Mouse (Mus musculus) retina, embryonic 14.5 days (tissue): ENCODE results near the gene Set.

ENCODE experiments used
- DNase-seq: peaks from one replicate; pipeline ENCODE4 v3.0.0-alpha.2; 2015; ENCODE audit warnings: low spot score

Set gene

GRCm38 (mm10) chr2:30061215-30062166 lies 4.3 kb downstream of the Set start:
- DNase-seq, result peak; percentile 59

DNA sequence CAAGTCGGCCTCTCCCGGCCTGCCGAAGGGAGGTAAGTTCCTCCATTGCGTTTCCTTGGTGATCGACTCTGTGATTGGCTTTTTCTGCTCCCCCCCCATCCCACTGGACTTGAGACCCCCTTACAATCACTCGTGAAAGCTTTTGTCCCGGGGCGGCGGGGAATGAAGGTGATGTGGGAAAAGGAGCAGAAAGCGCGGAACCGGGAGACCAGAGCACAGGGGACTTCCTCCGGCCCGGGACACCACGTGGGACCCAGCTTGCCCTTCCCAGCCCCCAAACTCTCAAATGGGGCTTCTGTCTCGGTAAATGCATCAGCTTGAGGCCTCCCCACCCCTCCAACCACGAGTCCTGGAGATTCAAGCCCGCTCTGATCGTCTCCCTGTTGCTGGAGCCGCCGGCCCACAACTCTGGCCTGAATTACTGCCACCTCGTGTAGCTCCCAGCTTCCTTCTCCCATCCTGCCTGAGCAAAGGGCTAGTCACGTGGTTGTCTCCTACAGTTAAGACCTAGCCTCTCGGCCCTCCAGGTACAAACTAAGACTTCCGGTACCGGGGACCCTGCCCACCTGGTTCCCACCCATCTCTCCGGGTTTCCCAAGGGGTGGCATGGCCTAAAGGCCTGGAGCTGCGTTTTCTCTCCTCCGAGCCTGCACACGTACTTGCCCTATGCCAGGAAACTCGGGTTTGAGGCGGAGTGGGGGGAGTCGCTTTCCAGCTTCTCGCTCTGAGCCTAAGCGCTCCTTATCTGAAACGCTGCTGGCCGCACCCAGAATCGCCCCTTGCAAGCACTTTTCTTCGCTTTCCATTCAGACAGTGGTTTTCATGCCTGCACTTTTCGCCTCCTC lies 5.3 kb downstream of the Set start:
- DNase-seq, result peak; percentile 73

GRCm38 (mm10) chr2:30063235-30063634 lies 6.1 kb downstream of the Set start:
- DNase-seq, result no peak

- no peak for DNase-seq
Observed at GRCm38 (mm10) chr2:30063791-30064190, 6.6 kb downstream of the Set start.

- no peak for DNase-seq
Observed at GRCm38 (mm10) chr2:30064298-30064697, 7.1 kb downstream of the Set start.

DNA sequence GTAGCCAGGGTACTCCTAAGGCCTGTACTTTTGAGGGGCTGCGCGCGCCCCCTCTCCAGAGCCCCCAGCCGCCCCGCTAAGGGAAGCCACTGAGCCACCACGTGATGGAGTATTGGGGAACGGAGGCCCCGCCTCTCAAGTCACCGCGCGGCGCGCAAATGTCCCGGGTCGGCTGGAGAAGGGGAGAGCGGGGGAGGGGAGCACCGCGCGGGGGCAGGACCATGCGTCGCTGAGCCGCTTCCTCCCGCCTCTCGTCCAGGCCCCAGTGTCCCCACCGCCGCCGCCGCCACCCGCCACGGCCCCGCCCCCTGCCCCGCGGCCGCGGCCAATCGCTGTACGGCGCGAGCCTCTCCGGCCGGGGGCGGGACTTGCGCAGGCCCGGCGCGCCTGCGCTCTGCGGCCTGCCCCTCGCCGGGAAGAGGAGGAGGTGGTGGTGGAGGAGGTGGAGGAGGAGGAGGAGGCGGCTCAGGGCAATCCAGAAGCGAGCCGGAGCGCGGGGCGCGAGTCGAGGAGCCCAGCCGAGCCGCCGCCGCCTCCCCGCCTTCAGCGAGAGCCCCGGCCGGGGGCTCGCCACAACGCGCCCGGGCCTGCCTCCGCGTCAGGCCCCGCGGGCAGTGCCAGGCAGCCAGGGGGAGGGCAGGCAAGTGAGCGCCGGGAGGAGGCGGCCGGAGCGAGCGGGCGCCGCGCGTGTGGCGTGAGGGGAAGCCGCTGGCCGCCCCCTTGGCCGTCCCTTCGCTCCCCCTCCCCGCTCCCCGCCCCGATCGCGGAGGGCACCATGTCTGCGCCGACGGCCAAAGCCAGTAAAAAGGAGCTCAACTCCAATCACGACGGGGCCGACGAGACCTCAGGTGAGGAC lies 9.1 kb downstream of the Set start:
- DNase-seq, result peak; percentile 96

DNA sequence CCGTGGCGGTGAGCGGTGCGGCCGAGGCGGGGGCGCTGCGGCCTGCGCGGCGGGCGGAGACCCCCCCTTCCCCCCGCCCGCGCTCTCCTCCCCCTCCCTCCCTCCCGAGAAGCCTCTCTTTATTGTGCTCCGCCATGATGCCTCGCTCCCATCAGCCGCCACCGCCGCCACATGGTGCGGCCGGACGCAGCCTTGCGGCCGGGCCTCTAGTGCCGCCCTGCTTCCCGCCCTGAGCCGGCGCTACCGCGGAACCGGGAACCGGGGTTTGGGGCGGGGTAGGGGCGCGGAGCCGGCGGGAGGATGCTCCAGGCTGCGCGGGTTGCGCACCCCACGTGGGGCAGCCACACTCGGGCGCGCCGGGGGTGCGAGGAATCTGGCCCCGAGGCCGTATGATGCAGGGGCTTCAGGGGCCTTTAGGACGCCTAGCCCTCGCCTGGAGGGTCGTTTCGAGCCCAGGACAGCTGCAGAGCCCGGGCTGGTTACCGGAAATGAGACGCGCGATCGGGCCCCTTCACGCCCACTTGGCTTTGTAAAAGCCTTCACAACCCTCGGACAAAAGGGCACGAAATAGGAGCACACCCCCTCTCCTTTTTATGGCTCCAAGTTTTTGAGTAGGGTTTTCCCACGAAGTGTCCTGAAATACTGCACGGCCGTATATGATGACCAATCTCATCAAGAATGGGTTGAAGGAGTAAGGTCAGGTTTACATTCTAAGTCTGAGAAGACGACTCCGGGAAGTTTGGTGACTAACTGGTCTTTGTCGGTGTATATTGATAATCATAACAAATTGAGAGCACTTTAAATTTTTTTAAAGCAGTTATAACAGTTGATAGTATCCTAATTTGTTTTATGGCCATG lies 10.1 kb downstream of the Set start:
- peak; percentile 62 for DNase-seq

- DNase-seq, result no peak
Observed at GRCm38 (mm10) chr2:30067962-30068361, 10.8 kb downstream of the Set start.

DNA sequence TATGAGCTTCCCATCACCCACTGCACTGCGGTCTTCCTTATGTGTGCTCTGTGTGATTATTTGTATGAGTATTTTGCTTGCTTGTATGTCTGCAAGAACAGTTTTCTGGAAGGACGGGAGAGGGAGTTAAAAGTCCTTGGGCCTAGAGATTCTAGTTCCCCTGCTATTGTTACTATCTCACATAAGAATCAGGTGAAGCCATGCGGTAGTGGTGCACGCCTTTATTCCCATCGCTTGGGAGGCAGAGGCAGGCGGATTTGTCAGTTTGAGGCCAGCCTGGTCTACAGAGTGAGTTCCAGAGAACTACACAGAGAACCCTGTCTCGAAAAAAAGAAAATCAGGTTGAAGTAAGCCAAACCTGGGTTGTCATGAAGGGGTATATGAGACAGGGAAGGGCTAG lies 15.7 kb downstream of the Set start:
- no peak for DNase-seq

DNA sequence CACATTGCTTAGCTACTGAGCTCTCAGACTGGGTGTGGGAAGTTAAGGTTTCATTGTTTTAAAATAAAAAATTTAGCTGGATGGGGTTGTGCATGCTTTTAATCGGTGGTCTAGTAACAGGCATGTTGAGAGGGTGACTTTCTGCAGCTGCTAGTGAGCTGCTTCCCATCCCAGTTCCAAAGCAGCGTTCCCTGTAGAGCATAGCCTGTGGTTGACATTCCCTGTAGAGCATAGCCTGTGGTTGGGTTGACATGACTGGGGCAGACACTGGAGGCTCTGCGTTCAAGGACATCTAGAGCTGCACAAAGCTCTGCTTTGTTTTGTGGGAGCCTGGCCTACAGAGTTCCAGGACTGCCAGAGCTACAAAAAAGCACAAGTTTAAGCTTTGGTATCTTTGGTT lies 16.1 kb downstream of the Set start:
- DNase-seq, result no peak

DNA sequence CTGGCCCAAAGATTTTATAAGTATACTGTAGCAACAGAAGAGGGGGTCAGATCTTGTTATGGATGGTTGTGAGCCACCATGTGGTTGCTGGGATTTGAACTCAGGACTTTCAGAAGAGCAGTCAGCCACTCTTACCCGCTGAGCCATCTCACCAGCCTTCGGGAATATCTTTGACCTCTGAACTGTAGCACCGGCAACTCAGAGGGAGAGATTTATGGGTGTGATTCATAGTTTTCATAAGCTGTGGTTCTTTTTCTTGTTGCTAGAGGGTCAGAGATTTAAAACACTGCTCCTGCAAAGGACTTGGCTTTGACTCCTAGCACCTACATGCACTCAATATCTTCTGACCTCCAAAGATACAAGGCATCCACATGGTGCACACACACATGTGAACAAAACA lies 18.4 kb downstream of the Set start:
- no peak for DNase-seq

GRCm38 (mm10) chr2:30076439-30076838 lies 19.3 kb downstream of the Set start:
- no peak for DNase-seq

- no peak for DNase-seq
Observed at GRCm38 (mm10) chr2:30076959-30077358, 19.8 kb downstream of the Set start.

GRCm38 (mm10) chr2:30077502-30078348 lies 20.5 kb downstream of the Set start, which contains the start of gene Pkn3:
Gene Pkn3, plus strand, starts transcription at chr2:30077684.
- DNase-seq, result peak; percentile 92

- DNase-seq, result no peak
Observed at GRCm38 (mm10) chr2:30078349-30078712, 21.2 kb downstream of the Set start.

DNA sequence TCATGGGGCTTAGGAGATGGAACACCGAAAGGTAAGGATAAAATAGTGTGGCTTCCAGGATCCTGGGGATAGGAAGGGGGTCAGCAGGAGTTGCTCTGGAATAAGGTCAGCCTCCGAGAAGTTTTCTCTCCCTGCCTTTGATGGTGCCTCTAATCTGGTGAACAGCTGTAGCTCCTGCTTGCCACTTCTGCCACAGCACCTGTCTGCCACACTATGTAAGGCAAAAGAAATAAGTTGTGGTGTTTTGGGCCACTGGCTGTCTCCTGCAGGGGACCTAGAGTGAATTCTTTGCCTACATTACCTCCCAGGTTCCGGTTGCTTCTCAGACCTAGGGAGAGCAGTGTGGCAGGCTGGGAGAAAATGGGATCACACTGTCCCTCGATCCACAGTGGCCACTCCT lies 21.6 kb downstream of the Set start:
- no peak for DNase-seq

- no peak for DNase-seq
Observed at GRCm38 (mm10) chr2:30080181-30080800, 23.1 kb downstream of the Set start.

DNA sequence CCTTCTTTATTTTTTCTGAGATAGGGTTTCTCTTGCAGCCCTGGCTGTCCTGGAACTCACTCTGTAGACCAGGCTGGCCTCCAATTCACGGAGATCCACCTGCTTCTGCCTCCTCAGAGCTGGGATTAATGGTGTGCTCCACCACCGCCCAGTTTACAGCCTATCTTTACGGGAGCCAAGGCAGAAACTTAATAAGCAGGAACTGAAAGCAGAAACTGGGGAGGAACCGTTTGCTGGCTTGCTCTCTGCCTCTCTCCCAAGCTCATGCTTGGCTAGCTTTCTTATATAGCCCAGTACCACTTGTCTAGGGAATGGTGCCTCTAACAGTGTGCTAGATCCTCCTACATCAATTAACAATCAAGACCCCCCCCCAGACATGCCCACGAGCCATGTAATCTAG lies 26.9 kb downstream of the Set start:
- no peak for DNase-seq

GRCm38 (mm10) chr2:30084632-30085031 lies 27.5 kb downstream of the Set start:
- peak; percentile 51 for DNase-seq

- DNase-seq, result no peak
Observed at GRCm38 (mm10) chr2:30087310-30087709, 30.1 kb downstream of the Set start.
